Mouse (Mus musculus): ENCODE measurements around the gene Lsm11. TPM values are rescaled to one million over a fixed set of nuclear protein-coding genes. Genes with fewer than 3 reads are reported as not detected.

Lsm11 gene
- polyA plus RNA-seq, 1 experiment from 2014 or later = 26.1 TPM

DNA sequence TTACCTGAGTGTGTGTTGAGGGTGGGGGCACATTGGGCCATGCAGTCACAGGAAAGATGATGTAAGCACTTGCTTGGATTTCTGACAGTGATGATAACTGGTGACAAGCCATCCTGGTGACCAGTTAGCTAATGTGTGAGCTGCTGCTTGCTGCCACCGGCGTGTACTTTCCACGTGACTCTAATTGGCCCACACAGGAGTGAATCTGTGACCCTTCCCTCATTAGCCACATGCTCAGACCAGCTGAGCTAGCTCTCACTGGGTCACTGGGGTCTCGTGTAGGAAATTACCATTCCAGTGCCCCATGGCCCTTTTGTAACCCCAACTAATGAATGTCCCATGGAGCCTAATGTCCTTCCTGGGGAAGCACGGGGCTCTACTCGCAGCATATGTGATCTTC is 19.3 kb downstream of the Lsm11 start:
- Histone ChIP-seq H3K27ac (peak overlapping the region; percentile 46; the same call in 1 of the 2 replicates), H3K4me2 (no peak overlapping the region), H3K36me3 (replicated peaks) (no peaks in the 10 kb centered on the region), H3K27me3 (replicated peaks) (no peaks in the 10 kb centered on the region), H3K9me3 (no peaks in the 10 kb centered on the region), H3K4me1 (peaks cover 21% of the 10 kb centered on the region), H3K9ac (no peak overlapping the region), H3K4me3 (no peak overlapping the region)
- 43% methylated on average over 6 of the region's 6 CpGs for WGBS
- no peak; the same call in 1 of the 2 replicates for ATAC-seq (replicated peaks)

DNA sequence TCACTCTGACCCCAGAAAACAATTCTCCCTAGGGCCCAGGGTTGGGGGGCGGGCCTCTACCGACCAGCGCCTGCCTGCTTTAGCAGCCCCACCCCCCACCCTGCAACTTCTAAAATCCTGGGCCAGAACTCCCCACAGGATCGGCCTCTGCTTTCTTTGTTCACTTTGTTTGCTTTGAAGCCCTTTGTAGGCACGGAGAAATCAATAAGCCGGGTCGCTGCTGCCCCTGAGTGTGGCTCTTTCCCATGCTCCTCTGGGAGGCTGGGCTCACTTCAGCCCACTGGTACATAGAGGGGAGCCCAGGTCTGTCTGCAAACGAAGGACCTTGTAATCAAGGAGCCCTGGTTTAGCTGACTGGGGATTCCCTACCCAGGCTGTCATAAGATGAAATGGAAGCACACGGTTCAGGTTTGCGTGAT is 23.2 kb downstream of the Lsm11 start:
- Histone ChIP-seq H3K27me3 (replicated peaks) (no peaks in the 10 kb centered on the region), H3K9me3 (no peaks in the 10 kb centered on the region), H3K4me3 (no peak overlapping the region), H3K9ac (peak overlapping the region; percentile 18; the same call in 1 of the 2 replicates), H3K4me1 (peaks cover 20% of the 10 kb centered on the region), H3K4me2 (peak overlapping the region; percentile 40), H3K27ac (peak overlapping the region; percentile 79), H3K36me3 (replicated peaks) (no peaks in the 10 kb centered on the region)
- ATAC-seq (replicated peaks) = peak; percentile 63
- 4% methylated on average over 10 of the region's 10 CpGs for WGBS

- WGBS = 36% methylated on average over 8 of the region's 8 CpGs
- H3K9me3 ChIP-seq = no peaks in the 10 kb centered on the region
- peaks cover 16% of the 10 kb centered on the region for H3K4me1 ChIP-seq
- no peak for ATAC-seq (replicated peaks)
- no peaks in the 10 kb centered on the region for H3K36me3 ChIP-seq (replicated peaks)
- H3K27ac ChIP-seq = peak overlapping the region; percentile 79
- peak overlapping the region; percentile 40 for H3K4me2 ChIP-seq
- H3K27me3 ChIP-seq (replicated peaks) = no peaks in the 10 kb centered on the region
- H3K9ac ChIP-seq = peak overlapping the region; percentile 18; the same call in 1 of the 2 replicates
- no peak overlapping the region for H3K4me3 ChIP-seq
Measured at GRCm38 (mm10) chr11:45921026-45921425, 23.7 kb downstream of the Lsm11 start.

- Histone ChIP-seq H3K4me3 (no peak overlapping the region), H3K4me1 (peaks cover 9% of the 10 kb centered on the region), H3K9me3 (no peaks in the 10 kb centered on the region), H3K27ac (no peak overlapping the region), H3K36me3 (replicated peaks) (no peaks in the 10 kb centered on the region), H3K27me3 (replicated peaks) (no peaks in the 10 kb centered on the region), H3K4me2 (no peak overlapping the region), H3K9ac (no peak overlapping the region)
- ATAC-seq (replicated peaks) = no peak
- 76% methylated on average over 4 of the region's 4 CpGs for WGBS
Measured at GRCm38 (mm10) chr11:45918836-45919235, 25.9 kb downstream of the Lsm11 start.

DNA sequence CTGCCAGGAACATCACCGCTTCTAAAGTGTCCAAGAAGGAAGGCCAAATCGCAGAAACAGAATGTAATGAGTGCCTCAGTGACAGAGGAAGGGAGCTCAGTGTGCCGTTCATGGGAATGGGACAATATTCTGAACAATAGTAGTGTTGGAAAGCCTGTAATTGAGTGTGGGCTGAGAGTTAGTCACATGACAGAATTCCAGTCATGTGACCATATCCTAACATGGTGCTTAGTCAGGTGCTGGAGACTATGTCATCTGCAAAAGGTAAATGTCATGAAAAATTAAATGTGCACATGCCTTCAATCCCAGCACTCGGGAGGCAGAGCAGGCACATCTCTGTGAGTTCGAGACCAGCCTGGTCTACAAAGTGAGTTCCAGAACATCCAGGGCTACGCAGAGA is 26.7 kb downstream of the Lsm11 start:
- no peak for ATAC-seq (replicated peaks)

DNA sequence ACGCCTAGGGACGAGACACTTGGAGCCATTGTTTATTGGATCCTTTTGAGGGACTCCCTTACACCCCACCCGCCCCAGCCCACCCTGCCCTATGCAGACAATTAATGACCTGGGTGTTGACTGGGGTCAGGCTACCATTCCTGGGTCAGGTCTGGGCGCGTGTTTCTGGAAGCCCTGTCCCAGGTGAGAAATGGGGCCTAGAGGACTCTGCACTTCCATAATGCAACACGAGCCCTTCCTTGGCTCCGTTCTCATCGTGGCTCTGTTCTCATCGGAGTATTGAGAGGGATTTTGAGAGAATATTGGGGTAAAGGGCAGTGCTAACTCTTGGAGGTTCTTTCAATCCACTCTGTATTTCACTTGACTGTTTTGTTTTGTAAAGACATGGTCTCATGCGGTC is 28.5 kb downstream of the Lsm11 start:
- no peak overlapping the region for H3K27ac ChIP-seq
- peaks cover 3% of the 10 kb centered on the region for H3K4me1 ChIP-seq
- H3K4me3 ChIP-seq = no peak overlapping the region
- no peak overlapping the region for H3K4me2 ChIP-seq
- WGBS = 88% methylated on average over 10 of the region's 10 CpGs
- H3K36me3 ChIP-seq (replicated peaks) = 0 out of 2 replicates have a peak, but pooled peaks cover 4% of the 10 kb centered on the region
- no peaks in the 10 kb centered on the region for H3K27me3 ChIP-seq (replicated peaks)
- no peaks in the 10 kb centered on the region for H3K9me3 ChIP-seq
- ATAC-seq (replicated peaks) = no peak
- H3K9ac ChIP-seq = no peak overlapping the region

More for the DNA sequence above, 26.7 kb downstream of the Lsm11 start:
- H3K4me1 ChIP-seq = peaks cover 9% of the 10 kb centered on the region
- no peak overlapping the region for H3K9ac ChIP-seq
- no peaks in the 10 kb centered on the region for H3K36me3 ChIP-seq (replicated peaks)
- H3K4me2 ChIP-seq = no peak overlapping the region
- no peak overlapping the region for H3K27ac ChIP-seq
- H3K9me3 ChIP-seq = no peaks in the 10 kb centered on the region
- WGBS = 96% methylated on average over 6 of the region's 6 CpGs
- H3K27me3 ChIP-seq (replicated peaks) = no peaks in the 10 kb centered on the region
- H3K4me3 ChIP-seq = no peak overlapping the region

DNA sequence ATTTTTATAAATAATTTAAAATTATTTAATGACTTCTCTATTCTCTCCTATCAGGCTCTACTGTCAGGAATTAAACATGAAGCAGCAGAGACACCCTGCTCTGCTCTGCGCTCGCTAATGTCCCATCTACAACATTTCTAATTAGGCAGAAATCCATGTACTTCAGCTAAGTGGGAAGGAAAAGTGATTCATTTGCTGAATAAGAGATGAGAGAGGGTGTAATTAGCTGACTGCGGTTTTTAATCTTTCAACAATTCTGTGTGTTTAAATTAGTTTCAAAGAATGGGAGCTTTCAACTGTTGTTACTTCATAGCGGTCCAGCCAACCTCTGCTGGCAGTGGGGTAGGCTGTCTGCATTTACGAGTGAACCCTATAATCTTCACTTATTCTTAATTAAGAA is 34.0 kb downstream of the Lsm11 start:
- ATAC-seq (replicated peaks) = 0 out of 2 replicates have a peak, but pooled peaks have one; percentile 29
- H3K4me2 ChIP-seq = no peak overlapping the region
- 72% methylated on average over 5 of the region's 5 CpGs for WGBS
- H3K27me3 ChIP-seq (replicated peaks) = no peaks in the 10 kb centered on the region
- no peaks in the 10 kb centered on the region for H3K9me3 ChIP-seq
- no peaks in the 10 kb centered on the region for H3K4me1 ChIP-seq
- H3K36me3 ChIP-seq (replicated peaks) = peaks cover 26% of the 10 kb centered on the region
- no peak overlapping the region for H3K4me3 ChIP-seq
- H3K27ac ChIP-seq = no peak overlapping the region
- H3K9ac ChIP-seq = no peak overlapping the region

- no peak for ATAC-seq (replicated peaks)
- no peak overlapping the region for H3K4me2 ChIP-seq
- no peaks in the 10 kb centered on the region for H3K9me3 ChIP-seq
- H3K27me3 ChIP-seq (replicated peaks) = no peaks in the 10 kb centered on the region
- H3K27ac ChIP-seq = no peak overlapping the region
- WGBS = 94% methylated on average over 7 of the region's 7 CpGs
- no peak overlapping the region for H3K4me3 ChIP-seq
- no peaks in the 10 kb centered on the region for H3K4me1 ChIP-seq
- H3K36me3 ChIP-seq (replicated peaks) = peaks cover 26% of the 10 kb centered on the region
- no peak overlapping the region for H3K9ac ChIP-seq
Measured at GRCm38 (mm10) chr11:45908894-45909293, 35.8 kb downstream of the Lsm11 start.

DNA sequence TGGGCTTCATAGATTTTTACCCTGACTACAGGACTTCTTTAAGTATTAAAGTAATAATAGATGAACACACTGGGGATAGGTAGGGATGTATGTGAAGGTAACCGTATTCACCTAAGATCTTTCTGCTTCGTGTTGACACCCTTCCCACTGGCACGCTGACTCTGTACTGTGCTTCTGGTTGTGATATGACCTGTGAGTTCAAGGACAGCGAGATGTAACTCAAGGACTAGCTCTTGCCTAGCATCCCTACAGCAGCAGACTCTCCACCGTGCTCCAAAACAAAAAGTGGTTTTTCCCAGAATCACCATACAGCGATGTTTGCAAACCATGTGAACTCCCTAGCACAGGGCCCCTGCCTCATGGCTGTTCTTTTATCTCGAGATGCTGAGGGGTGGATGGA is 36.7 kb downstream of the Lsm11 start:
- no peaks in the 10 kb centered on the region for H3K27me3 ChIP-seq (replicated peaks)
- no peak for ATAC-seq (replicated peaks)
- H3K4me1 ChIP-seq = no peaks in the 10 kb centered on the region
- no peak overlapping the region for H3K27ac ChIP-seq
- 92% methylated on average over 7 of the region's 7 CpGs for WGBS
- H3K9ac ChIP-seq = no peak overlapping the region
- H3K36me3 ChIP-seq (replicated peaks) = peaks cover 30% of the 10 kb centered on the region
- H3K4me3 ChIP-seq = no peak overlapping the region
- H3K4me2 ChIP-seq = no peak overlapping the region
- H3K9me3 ChIP-seq = no peaks in the 10 kb centered on the region

- H3K36me3 ChIP-seq (replicated peaks) = peaks cover 30% of the 10 kb centered on the region
- no peak overlapping the region for H3K9ac ChIP-seq
- H3K27me3 ChIP-seq (replicated peaks) = no peaks in the 10 kb centered on the region
- no peak overlapping the region for H3K4me2 ChIP-seq
- no peak overlapping the region for H3K4me3 ChIP-seq
- no peak overlapping the region for H3K27ac ChIP-seq
- ATAC-seq (replicated peaks) = no peak
- WGBS = 83% methylated on average over 5 of the region's 5 CpGs
- H3K4me1 ChIP-seq = no peaks in the 10 kb centered on the region
- H3K9me3 ChIP-seq = no peaks in the 10 kb centered on the region
Measured at GRCm38 (mm10) chr11:45907301-45907700, 37.4 kb downstream of the Lsm11 start.

DNA sequence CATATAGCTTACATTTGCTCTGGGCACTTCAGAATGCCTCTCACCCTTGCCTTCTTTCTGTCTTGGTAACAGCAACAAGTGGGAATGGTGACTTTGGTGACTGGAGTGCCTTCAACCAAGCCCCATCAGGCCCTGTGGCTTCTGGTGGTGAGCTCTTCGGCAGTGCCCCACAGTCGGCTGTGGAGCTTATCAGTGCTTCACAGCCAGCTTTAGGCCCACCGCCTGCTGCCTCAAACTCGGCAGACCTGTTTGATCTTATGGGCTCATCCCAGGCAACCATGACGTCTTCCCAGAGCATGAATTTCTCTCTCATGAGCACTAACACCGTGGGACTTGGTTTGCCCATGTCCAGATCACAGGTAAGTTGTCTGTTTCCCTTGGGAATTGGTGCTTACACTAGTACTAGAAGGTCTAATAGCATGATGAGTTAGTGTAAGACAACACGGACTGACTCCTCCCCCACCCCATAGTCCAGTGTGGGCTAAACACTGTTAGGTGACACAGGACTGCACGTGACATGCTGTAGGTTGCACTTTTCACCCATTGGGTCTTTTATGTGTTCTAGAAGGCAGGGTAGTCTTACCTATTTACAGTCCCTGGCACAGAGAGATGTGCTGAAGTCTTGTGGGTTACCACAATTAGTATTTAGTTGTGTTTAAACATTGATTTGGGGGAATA is 38.5 kb downstream of the Lsm11 start:
- H3K27ac ChIP-seq = no peak overlapping the region
- H3K4me3 ChIP-seq = no peak overlapping the region
- ATAC-seq (replicated peaks) = no peak
- no peaks in the 10 kb centered on the region for H3K27me3 ChIP-seq (replicated peaks)
- H3K9ac ChIP-seq = no peak overlapping the region
- H3K36me3 ChIP-seq (replicated peaks) = peaks cover 27% of the 10 kb centered on the region
- no peaks in the 10 kb centered on the region for H3K4me1 ChIP-seq
- H3K9me3 ChIP-seq = no peaks in the 10 kb centered on the region
- 92% methylated on average over 8 of the region's 8 CpGs for WGBS
- H3K4me2 ChIP-seq = no peak overlapping the region

- no peak overlapping the region for H3K9ac ChIP-seq
- no peak overlapping the region for H3K4me2 ChIP-seq
- no peaks in the 10 kb centered on the region for H3K9me3 ChIP-seq
- no peaks in the 10 kb centered on the region for H3K27me3 ChIP-seq (replicated peaks)
- no peak overlapping the region for H3K4me3 ChIP-seq
- H3K36me3 ChIP-seq (replicated peaks) = 0 out of 2 replicates have a peak, but pooled peaks cover 7% of the 10 kb centered on the region
- no peak overlapping the region for H3K27ac ChIP-seq
- ATAC-seq (replicated peaks) = no peak
- no peaks in the 10 kb centered on the region for H3K4me1 ChIP-seq
- 70% methylated on average over 11 of the region's 11 CpGs for WGBS
Measured at GRCm38 (mm10) chr11:45900233-45901015, 44.3 kb downstream of the Lsm11 start.

Measured in midbrain, embryonic 15.5 days (tissue).